Mouse (Mus musculus): ENCODE results near the gene Myocd.

- TF ChIP-seq EP300 (IDR thresholded peaks at IDR 0.05; ENCODE audit: low read depth): no peak
- TF ChIP-seq CTCF (IDR thresholded peaks at IDR 0.05; ENCODE audit: low read depth): no peak
Measured at GRCm38 (mm10) chr11:65153006-65153405, 116.8 kb downstream of the Myocd start.
